19 mouse cellular contexts compared by ENCODE assay signal in genomic region chr15:96873126-96873525, GRCm38 (mm10).
DNase-seq lines count a peak whose midpoint lies in the region; ATAC-seq lines count a peak whose summit lies in the region.
"Had no signal": no experiment of that assay in that cellular context is flagged by ENCODE, and none has a peak within 500 bp of the region (broad histone marks: within the 10 kb centered on the region; RNA-seq: fewer than 3 reads in every experiment).

No protein-coding gene starts in this region.

- H3K4me1 ChIP-seq in kidney, embryonic 16.5 days (ENCODE audit: insufficient read depth, low read length), result peaks cover 12% of the 10 kb centered on the region
- H3K4me1 ChIP-seq in embryonic facial prominence, embryonic 14.5 days (ENCODE audit: control insufficient read depth, insufficient read depth, low read length), result peaks cover 27% of the 10 kb centered on the region
- peaks cover 8% of the 10 kb centered on the region; the same call in 1 of the 2 replicates for H3K4me1 ChIP-seq in intestine, embryonic 15.5 days (replicated peaks)
- H3K4me1 ChIP-seq in stomach, embryonic 14.5 days (ENCODE audit: control insufficient read depth, insufficient read depth, low read length), result peaks cover 11% of the 10 kb centered on the region
- H3K4me1 ChIP-seq: hindbrain, embryonic 15.5 days; megakaryocyte, embryonic 14.5 days had no signal

- DNase-seq in kidney, postnatal 25 days, result no peak
- no peak for DNase-seq in embryonic facial prominence, embryonic 14.5 days (ENCODE audit: low spot score)
- no peak for DNase-seq in left cerebral cortex, adult 11 months (ENCODE audit: low spot score)
- no peak for DNase-seq in cerebellum, adult 8-10 months
- DNase-seq: adrenal gland, postnatal 36 days; cerebellum, adult 2 months; gastrocnemius, postnatal 10 days; heart, postnatal 10 days; kidney, postnatal 36 days; left cerebral cortex, postnatal 4 days; liver, postnatal 0 days; right cerebral cortex, adult 18-20 months had no signal

- no peak overlapping the region for H3K4me3 ChIP-seq in kidney, embryonic 16.5 days (ENCODE audit: low read length)
- no peak overlapping the region for H3K4me3 ChIP-seq in embryonic facial prominence, embryonic 14.5 days (ENCODE audit: low read depth, low read length)
- H3K4me3 ChIP-seq in intestine, embryonic 15.5 days (replicated peaks), result no peak overlapping the region
- no peak overlapping the region for H3K4me3 ChIP-seq in stomach, embryonic 14.5 days (ENCODE audit: low read depth, low read length)
- H3K4me3 ChIP-seq: embryonic facial prominence, embryonic 13.5 days; forebrain, embryonic 10.5 days; hindbrain, embryonic 15.5 days; megakaryocyte, embryonic 14.5 days had no signal

- 43% methylated on average over 4 of the region's 4 CpGs for WGBS in kidney, embryonic 16.5 days
- WGBS in embryonic facial prominence, embryonic 14.5 days, result 36% methylated on average over 4 of the region's 4 CpGs
- 64% methylated on average over 4 of the region's 4 CpGs for WGBS in intestine, embryonic 15.5 days
- WGBS in stomach, embryonic 14.5 days, result 48% methylated on average over 4 of the region's 4 CpGs

- no peak overlapping the region for H3K9ac ChIP-seq in kidney, embryonic 16.5 days (replicated peaks; ENCODE audit: low read length)
- no peak overlapping the region for H3K9ac ChIP-seq in embryonic facial prominence, embryonic 14.5 days (ENCODE audit: low read depth, low read length)
- no peak overlapping the region for H3K9ac ChIP-seq in intestine, embryonic 15.5 days
- H3K9ac ChIP-seq in stomach, embryonic 14.5 days (replicated peaks; ENCODE audit: low read depth, low read length), result no peak overlapping the region
- H3K9ac ChIP-seq: embryonic facial prominence, embryonic 13.5 days; hindbrain, embryonic 15.5 days; liver, postnatal 0 days had no signal

- no peaks in the 10 kb centered on the region for H3K9me3 ChIP-seq in kidney, embryonic 16.5 days (ENCODE audit: low read length)
- H3K9me3 ChIP-seq in embryonic facial prominence, embryonic 14.5 days (ENCODE audit: control insufficient read depth, low read length), result no peaks in the 10 kb centered on the region
- no peaks in the 10 kb centered on the region for H3K9me3 ChIP-seq in intestine, embryonic 15.5 days
- H3K9me3 ChIP-seq in stomach, embryonic 14.5 days (ENCODE audit: control insufficient read depth, low read depth, low read length), result no peaks in the 10 kb centered on the region
- H3K9me3 ChIP-seq: embryonic facial prominence, embryonic 13.5 days; forebrain, embryonic 10.5 days; hindbrain, embryonic 15.5 days; megakaryocyte, embryonic 14.5 days had no signal

- H3K27me3 ChIP-seq in kidney, embryonic 16.5 days (ENCODE audit: insufficient read depth, low read length), result no peaks in the 10 kb centered on the region
- no peaks in the 10 kb centered on the region; the same call in 1 of the 2 replicates for H3K27me3 ChIP-seq in embryonic facial prominence, embryonic 14.5 days (replicated peaks; ENCODE audit: control insufficient read depth, insufficient read depth, low read length)
- no peaks in the 10 kb centered on the region for H3K27me3 ChIP-seq in intestine, embryonic 15.5 days (replicated peaks)
- no peaks in the 10 kb centered on the region for H3K27me3 ChIP-seq in stomach, embryonic 14.5 days (ENCODE audit: control insufficient read depth, insufficient read depth, low read length)
- H3K27me3 ChIP-seq: embryonic facial prominence, embryonic 13.5 days; hindbrain, embryonic 15.5 days; megakaryocyte, embryonic 14.5 days had no signal

- H3K36me3 ChIP-seq in kidney, embryonic 16.5 days (ENCODE audit: insufficient read depth, low read length), result no peaks in the 10 kb centered on the region
- H3K36me3 ChIP-seq in embryonic facial prominence, embryonic 14.5 days (ENCODE audit: control insufficient read depth, insufficient read depth, low read length), result no peaks in the 10 kb centered on the region
- no peaks in the 10 kb centered on the region for H3K36me3 ChIP-seq in intestine, embryonic 15.5 days
- no peaks in the 10 kb centered on the region for H3K36me3 ChIP-seq in stomach, embryonic 14.5 days (ENCODE audit: control insufficient read depth, insufficient read depth, low read length)
- H3K36me3 ChIP-seq: embryonic facial prominence, embryonic 13.5 days; forebrain, embryonic 10.5 days; hindbrain, embryonic 15.5 days had no signal

- peak overlapping the region; percentile 84 for H3K27ac ChIP-seq in kidney, embryonic 16.5 days (ENCODE audit: low read length)
- peak overlapping the region; percentile 63; the same call in 1 of the 2 replicates for H3K27ac ChIP-seq in embryonic facial prominence, embryonic 14.5 days (replicated peaks; ENCODE audit: low read depth, low read length)
- peak overlapping the region; percentile 73 for H3K27ac ChIP-seq in intestine, embryonic 15.5 days
- peak overlapping the region; percentile 96 for H3K27ac ChIP-seq in stomach, embryonic 14.5 days (ENCODE audit: low read length)
- H3K27ac ChIP-seq: forebrain, embryonic 10.5 days; hindbrain, embryonic 15.5 days had no signal

- no peak overlapping the region for H3K4me2 ChIP-seq in kidney, embryonic 16.5 days (replicated peaks; ENCODE audit: low read depth, low read length)
- H3K4me2 ChIP-seq in embryonic facial prominence, embryonic 14.5 days (ENCODE audit: low read depth, low read length), result no peak overlapping the region
- H3K4me2 ChIP-seq in intestine, embryonic 15.5 days (replicated peaks), result no peak overlapping the region
- no peak overlapping the region for H3K4me2 ChIP-seq in stomach, embryonic 14.5 days (replicated peaks; ENCODE audit: low read depth, low read length)
- H3K4me2 ChIP-seq: hindbrain, embryonic 15.5 days had no signal

- no peak for ATAC-seq in kidney, embryonic 16.5 days (ENCODE audit: low FRiP score, low TSS enrichment)
- ATAC-seq in embryonic facial prominence, embryonic 14.5 days (ENCODE audit: low read depth), result no peak
- no peak for ATAC-seq in intestine, embryonic 15.5 days
- no peak for ATAC-seq in stomach, embryonic 14.5 days (ENCODE audit: insufficient number of reproducible peaks, insufficient read depth, low FRiP score, low read depth)
- ATAC-seq: liver, postnatal 0 days had no signal
